Mouse (Mus musculus) lung, embryonic 14.5 days (tissue): Measurements from ENCODE around the gene Eif3c. TPM values are rescaled to one million over a fixed set of nuclear protein-coding genes. Genes with fewer than 3 reads are reported as not detected.

Experiments used
- ATAC-seq: fragments of 200-750 bp; cut with Nextera tagmentation; 2 replicates; pipeline ENCODE4 v1.8.0; 2017; ENCODE audit warnings: mild to moderate bottlenecking, moderate TSS enrichment, moderate library complexity; ENCODE audit not compliant: insufficient read depth
- DNase-seq: peaks from one replicate; pipeline ENCODE4 v3.0.0-alpha.2; 2015
- H3K27ac ChIP-seq: fragments of 300-500 bp; sonication (generic); 2 replicates; pipeline ENCODE4 v1.5.1; 2014; ENCODE audit warnings: low read depth, mild to moderate bottlenecking, moderate library complexity
- H3K27me3 ChIP-seq: fragments of 300-500 bp; sonication (generic); 2 replicates; pipeline ENCODE4 v1.6.1; 2014; ENCODE audit warnings: low read length, control low read depth; ENCODE audit not compliant: insufficient read depth
- H3K36me3 ChIP-seq: fragments of 300-500 bp; sonication (generic); 2 replicates; pipeline ENCODE4 v1.6.1; 2014; ENCODE audit warnings: control low read depth; ENCODE audit not compliant: insufficient read depth
- H3K4me1 ChIP-seq: fragments of 300-500 bp; sonication (generic); 2 replicates; pipeline ENCODE4 v1.6.1; 2014; ENCODE audit warnings: antibody characterized with exemption, control low read depth; ENCODE audit not compliant: insufficient read depth
- H3K4me2 ChIP-seq: fragments of 300-500 bp; sonication (generic); 2 replicates; pipeline ENCODE4 v1.6.1; 2014; ENCODE audit warnings: mild to moderate bottlenecking
- H3K4me3 ChIP-seq: fragments of 300-500 bp; sonication (generic); 2 replicates; pipeline ENCODE4 v1.5.1; 2014; ENCODE audit warnings: low read depth, low read length
- H3K9ac ChIP-seq: fragments of 300-500 bp; sonication (generic); 2 replicates; pipeline ENCODE4 v1.6.1; 2014
- H3K9me3 ChIP-seq: fragments of 300-500 bp; sonication (generic); 2 replicates; pipeline ENCODE4 v1.6.1; 2016; ENCODE audit warnings: low read depth, low read length, control low read depth
- CTCF ChIP-seq: IDR thresholded peaks from 2 replicates; pipeline ENCODE4 v1.5.1; 2016; ENCODE audit warnings: antibody characterized with exemption, low read depth
- WGBS: fragments of 180-500 bp; shearing (Covaris S2); extraction: QIAGEN DNeasy Blood & Tissue Kit; methylation state at CpG from one replicate; pipeline ENCODE4 v1.1.7; 2014; 5-methylcytosine and 5-hydroxymethylcytosine counted together
- polyA plus RNA-seq: library from polyadenylated mRNA; unstranded; fragments of >200 nt; fragmentation: Nextera tagmentation; extraction: Ambion mirVana; gene quantifications from 2 replicates; pipeline ENCODE4 v1.2.1, GENCODE M21; 2014

Gene Eif3c
- polyA plus RNA-seq, 1 experiment from 2014 or later = 169 TPM

GRCm38 (mm10) chr7:126535766-126536165 is 30.4 kb downstream of the Eif3c start:
- H3K9me3 ChIP-seq = no peaks in the 10 kb centered on the region
- no peaks in the 10 kb centered on the region for H3K4me1 ChIP-seq
- peaks cover 24% of the 10 kb centered on the region for H3K27me3 ChIP-seq
- H3K4me2 ChIP-seq = peak overlapping the region; percentile 77
- WGBS = under 1% methylated on average over 28 of the region's 28 CpGs
- ATAC-seq = no peak
- no peaks in the 10 kb centered on the region for H3K36me3 ChIP-seq
- DNase-seq = peak; percentile 34
- H3K4me3 ChIP-seq = peak overlapping the region; percentile 41
- peak overlapping the region; percentile 48 for H3K9ac ChIP-seq
- no peak for TF ChIP-seq CTCF
- H3K27ac ChIP-seq = no peak overlapping the region

GRCm38 (mm10) chr7:126533434-126533833 is 32.8 kb downstream of the Eif3c start:
- Histone ChIP-seq H3K27ac (no peak overlapping the region), H3K9ac (no peak overlapping the region), H3K4me3 (no peak overlapping the region), H3K27me3 (peaks cover 24% of the 10 kb centered on the region), H3K36me3 (no peaks in the 10 kb centered on the region), H3K4me1 (no peaks in the 10 kb centered on the region), H3K9me3 (no peaks in the 10 kb centered on the region), H3K4me2 (no peak overlapping the region)
- DNase-seq = no peak
- TF ChIP-seq CTCF = no peak
- no peak for ATAC-seq
- WGBS = 55% methylated on average over 1 of the region's 1 CpGs

DNA sequence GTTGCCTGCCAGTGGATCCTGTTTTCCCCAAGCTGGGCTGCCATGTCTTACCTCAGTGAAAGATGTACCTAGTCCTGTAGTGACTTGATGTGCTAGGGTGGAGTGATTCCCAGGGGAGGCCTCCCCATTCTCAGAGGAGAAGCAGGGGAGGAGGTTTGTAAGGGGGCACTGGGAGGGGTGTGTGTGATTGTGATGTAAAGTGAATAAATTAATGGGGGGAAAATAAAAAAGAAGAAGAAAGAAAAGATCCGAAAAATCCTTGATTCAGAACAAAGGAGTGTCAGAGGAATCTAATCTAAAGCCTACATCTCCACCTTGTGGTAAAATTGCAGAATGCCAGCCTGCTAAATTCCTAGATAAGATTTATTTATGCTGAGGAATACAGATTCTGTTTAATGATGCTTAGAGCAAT is 38.0 kb downstream of the Eif3c start:
- H3K9ac ChIP-seq = peak overlapping the region; percentile 5; the same call in 1 of the 2 replicates
- H3K4me2 ChIP-seq = no peak overlapping the region
- H3K27ac ChIP-seq = no peak overlapping the region
- peak; percentile 76 for TF ChIP-seq CTCF
- ATAC-seq (0 out of 2 replicates have a peak, but pooled peaks have one; percentile 41), DNase-seq (peak; percentile 92)
- H3K9me3 ChIP-seq = no peaks in the 10 kb centered on the region
- no peaks in the 10 kb centered on the region for H3K27me3 ChIP-seq
- H3K4me1 ChIP-seq = no peaks in the 10 kb centered on the region
- H3K36me3 ChIP-seq = no peaks in the 10 kb centered on the region
- no peak overlapping the region for H3K4me3 ChIP-seq
- WGBS = 8% methylated on average over 1 of the region's 1 CpGs

DNA sequence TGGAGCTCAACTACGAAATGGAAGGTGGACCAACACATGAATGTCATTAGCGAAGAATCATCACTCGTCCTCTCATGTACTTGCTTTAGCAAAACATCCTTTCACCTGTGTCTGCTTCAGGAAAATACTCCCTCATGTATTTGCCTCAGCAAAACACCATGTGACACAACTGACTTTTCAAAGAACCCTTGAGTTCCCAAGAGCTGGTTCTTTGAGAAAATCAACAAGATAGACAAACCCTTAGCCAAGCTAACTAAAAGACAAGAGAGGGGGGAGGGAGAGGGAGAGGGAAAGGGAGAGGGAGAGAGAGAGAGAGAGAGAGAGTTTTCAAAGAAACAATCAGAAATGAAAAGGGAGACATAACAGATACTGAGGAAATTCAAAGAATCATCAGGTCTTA is 42.9 kb downstream of the Eif3c start:
- no peak overlapping the region for H3K4me3 ChIP-seq
- no peak overlapping the region for H3K4me2 ChIP-seq
- no peak for DNase-seq
- H3K9me3 ChIP-seq = no peaks in the 10 kb centered on the region
- no peak for TF ChIP-seq CTCF
- H3K27me3 ChIP-seq = no peaks in the 10 kb centered on the region
- no peaks in the 10 kb centered on the region for H3K4me1 ChIP-seq
- no peaks in the 10 kb centered on the region for H3K36me3 ChIP-seq
- no peak overlapping the region for H3K27ac ChIP-seq
- H3K9ac ChIP-seq = no peak overlapping the region
- no peak for ATAC-seq
- WGBS = 71% methylated on average over 3 of the region's 3 CpGs

DNA sequence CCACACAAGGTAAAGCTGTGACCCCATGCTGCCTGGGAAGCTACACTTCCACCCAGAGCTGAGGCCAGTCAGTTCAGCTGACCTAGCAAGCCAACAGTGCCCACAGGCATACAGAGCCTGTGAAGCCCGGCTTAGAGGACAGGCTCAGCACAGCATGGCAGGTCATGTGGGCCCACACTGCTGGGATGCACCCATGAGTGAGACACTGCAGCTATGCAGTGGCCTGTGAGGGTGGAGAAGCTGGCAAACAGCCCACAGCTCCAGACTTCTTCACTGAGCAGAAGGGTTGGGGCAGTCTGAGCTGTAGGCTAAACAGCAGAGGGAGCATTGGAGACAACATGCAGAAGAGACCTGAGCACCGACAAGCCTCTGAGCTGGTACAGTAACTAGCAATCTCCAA is 46.7 kb downstream of the Eif3c start:
- Histone ChIP-seq H3K36me3 (no peaks in the 10 kb centered on the region), H3K4me3 (no peak overlapping the region), H3K4me2 (no peak overlapping the region), H3K4me1 (no peaks in the 10 kb centered on the region), H3K9ac (no peak overlapping the region), H3K27me3 (no peaks in the 10 kb centered on the region), H3K9me3 (no peaks in the 10 kb centered on the region), H3K27ac (no peak overlapping the region)
- DNase-seq (peak; percentile 48), ATAC-seq (no peak)
- no peak for TF ChIP-seq CTCF
- WGBS = 50% methylated on average over 2 of the region's 2 CpGs

DNA sequence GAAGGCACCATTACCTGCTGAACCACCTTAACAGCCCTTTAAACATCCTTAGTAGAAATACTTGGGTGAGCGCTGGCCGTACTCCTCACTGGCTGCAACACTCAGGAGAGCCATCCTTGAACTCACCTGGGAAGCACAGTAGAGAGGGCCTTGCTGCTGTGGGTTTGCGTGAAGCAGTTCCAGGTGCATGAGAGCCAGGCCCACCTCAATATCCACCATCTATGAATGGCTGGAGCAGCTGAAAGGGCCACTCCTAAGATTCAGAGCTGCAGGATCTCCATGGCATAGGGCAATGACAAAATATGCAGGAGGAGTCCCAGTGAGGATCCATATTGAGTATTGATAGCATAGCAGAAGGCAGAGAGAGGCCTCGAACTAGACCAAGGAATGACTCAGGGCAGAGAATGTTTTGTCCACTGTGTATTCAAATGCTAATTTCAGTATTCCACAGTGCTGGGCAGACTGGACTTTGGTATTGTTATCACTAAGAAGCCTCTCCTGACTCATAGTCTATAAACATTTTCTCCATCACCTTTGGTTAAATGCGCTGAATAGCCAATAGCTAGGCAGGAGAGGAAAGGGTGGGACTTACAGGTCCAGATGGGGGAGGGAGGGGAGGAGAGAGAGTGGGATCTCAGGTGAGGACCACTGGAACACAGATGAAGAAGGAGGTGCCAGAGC is 47.8 kb downstream of the Eif3c start:
- WGBS = 79% methylated on average over 5 of the region's 5 CpGs
- H3K4me3 ChIP-seq = no peak overlapping the region
- H3K4me1 ChIP-seq = no peaks in the 10 kb centered on the region
- no peaks in the 10 kb centered on the region for H3K9me3 ChIP-seq
- no peak for ATAC-seq
- DNase-seq = no peak
- H3K9ac ChIP-seq = no peak overlapping the region
- H3K4me2 ChIP-seq = no peak overlapping the region
- H3K27ac ChIP-seq = no peak overlapping the region
- H3K27me3 ChIP-seq = no peaks in the 10 kb centered on the region
- no peak for TF ChIP-seq CTCF
- H3K36me3 ChIP-seq = no peaks in the 10 kb centered on the region

- no peaks in the 10 kb centered on the region for H3K36me3 ChIP-seq
- no peaks in the 10 kb centered on the region for H3K4me1 ChIP-seq
- no peak overlapping the region for H3K4me3 ChIP-seq
- H3K9ac ChIP-seq = no peak overlapping the region
- no peak for TF ChIP-seq CTCF
- ATAC-seq (no peak), DNase-seq (no peak)
- H3K4me2 ChIP-seq = no peak overlapping the region
- 80% methylated on average over 3 of the region's 3 CpGs for WGBS
- no peak overlapping the region for H3K27ac ChIP-seq
- no peaks in the 10 kb centered on the region for H3K27me3 ChIP-seq
- no peaks in the 10 kb centered on the region for H3K9me3 ChIP-seq
These were observed 54.9 kb downstream of the Eif3c start for GRCm38 (mm10) chr7:126511287-126511686.
